Mouse (Mus musculus) embryonic facial prominence, embryonic 13.5 days (tissue): ENCODE data around the gene Fryl. TPM values are rescaled to one million over a fixed set of nuclear protein-coding genes. Genes with fewer than 3 reads are reported as not detected.

Experiments used
- ATAC-seq: fragments of 200-750 bp; cut with Nextera tagmentation; 2 replicates; pipeline ENCODE4 v1.8.0; 2017; ENCODE audit warnings: low read depth; ENCODE audit not compliant: insufficient number of reproducible peaks, insufficient read depth, low FRiP score, low TSS enrichment
- H3K27ac ChIP-seq: fragments of 300-500 bp; sonication (generic); 2 replicates; pipeline ENCODE4 v1.5.1; 2015; ENCODE audit warnings: moderate library complexity, mild to moderate bottlenecking, inconsistent platforms
- H3K27me3 ChIP-seq: fragments of 300-500 bp; sonication (generic); 2 replicates; pipeline ENCODE4 v1.6.1; 2015; ENCODE audit warnings: mild to moderate bottlenecking, inconsistent platforms
- H3K36me3 ChIP-seq: fragments of 300-500 bp; sonication (generic); 2 replicates; pipeline ENCODE4 v1.6.1; 2015; ENCODE audit warnings: mild to moderate bottlenecking, inconsistent platforms
- H3K4me1 ChIP-seq: fragments of 300-500 bp; sonication (generic); 2 replicates; pipeline ENCODE4 v1.6.1; 2015; ENCODE audit warnings: inconsistent platforms
- H3K4me2 ChIP-seq: fragments of 300-500 bp; sonication (generic); 2 replicates; pipeline ENCODE4 v1.6.1; 2015; ENCODE audit warnings: moderate library complexity, mild to moderate bottlenecking, inconsistent platforms
- H3K4me3 ChIP-seq: fragments of 300-500 bp; sonication (generic); 2 replicates; pipeline ENCODE4 v1.5.1; 2015; ENCODE audit warnings: mild to moderate bottlenecking, inconsistent platforms
- H3K9ac ChIP-seq: fragments of 300-500 bp; sonication (generic); 2 replicates; pipeline ENCODE4 v1.6.1; 2015; ENCODE audit warnings: mild to moderate bottlenecking, inconsistent platforms
- H3K9me3 ChIP-seq: fragments of 300-500 bp; sonication (generic); 2 replicates; pipeline ENCODE4 v1.6.1; 2016; ENCODE audit warnings: inconsistent platforms
- WGBS: fragments of 180-500 bp; shearing (Covaris S2); methylation state at CpG from one replicate; pipeline ENCODE4 v1.1.7; 2015; ENCODE audit warnings: mixed read lengths; 5-methylcytosine and 5-hydroxymethylcytosine counted together
- polyA plus RNA-seq: library from polyadenylated mRNA; unstranded; fragments of >200 nt; fragmentation: Nextera tagmentation; extraction: Ambion mirVana; gene quantifications from 2 replicates; pipeline ENCODE4 v1.2.1, GENCODE M21; 2015

Gene Fryl
- polyA plus RNA-seq, 1 experiment from 2014 or later: 30.2 TPM

- Histone ChIP-seq H3K4me3 (no peak overlapping the region), H3K27ac (no peak overlapping the region), H3K36me3 (peaks cover 6% of the 10 kb centered on the region), H3K9me3 (0 out of 2 replicates have a peak, but pooled peaks cover 2% of the 10 kb centered on the region), H3K4me1 (peaks cover 3% of the 10 kb centered on the region; the same call in 1 of the 2 replicates), H3K9ac (no peak overlapping the region), H3K4me2 (no peak overlapping the region), H3K27me3 (no peaks in the 10 kb centered on the region)
- WGBS: 93% methylated on average over 6 of the region's 6 CpGs
- no peak for ATAC-seq
Measured at GRCm38 (mm10) chr5:73202498-73202897, 53.9 kb downstream of the Fryl start.

GRCm38 (mm10) chr5:73202077-73202476 is 54.3 kb downstream of the Fryl start:
- Histone ChIP-seq H3K4me1 (peaks cover 3% of the 10 kb centered on the region; the same call in 1 of the 2 replicates), H3K4me2 (no peak overlapping the region), H3K27me3 (no peaks in the 10 kb centered on the region), H3K27ac (no peak overlapping the region), H3K36me3 (peaks cover 6% of the 10 kb centered on the region), H3K9me3 (0 out of 2 replicates have a peak, but pooled peaks cover 2% of the 10 kb centered on the region), H3K4me3 (no peak overlapping the region), H3K9ac (no peak overlapping the region)
- ATAC-seq: no peak
- 93% methylated on average over 8 of the region's 8 CpGs for WGBS

DNA sequence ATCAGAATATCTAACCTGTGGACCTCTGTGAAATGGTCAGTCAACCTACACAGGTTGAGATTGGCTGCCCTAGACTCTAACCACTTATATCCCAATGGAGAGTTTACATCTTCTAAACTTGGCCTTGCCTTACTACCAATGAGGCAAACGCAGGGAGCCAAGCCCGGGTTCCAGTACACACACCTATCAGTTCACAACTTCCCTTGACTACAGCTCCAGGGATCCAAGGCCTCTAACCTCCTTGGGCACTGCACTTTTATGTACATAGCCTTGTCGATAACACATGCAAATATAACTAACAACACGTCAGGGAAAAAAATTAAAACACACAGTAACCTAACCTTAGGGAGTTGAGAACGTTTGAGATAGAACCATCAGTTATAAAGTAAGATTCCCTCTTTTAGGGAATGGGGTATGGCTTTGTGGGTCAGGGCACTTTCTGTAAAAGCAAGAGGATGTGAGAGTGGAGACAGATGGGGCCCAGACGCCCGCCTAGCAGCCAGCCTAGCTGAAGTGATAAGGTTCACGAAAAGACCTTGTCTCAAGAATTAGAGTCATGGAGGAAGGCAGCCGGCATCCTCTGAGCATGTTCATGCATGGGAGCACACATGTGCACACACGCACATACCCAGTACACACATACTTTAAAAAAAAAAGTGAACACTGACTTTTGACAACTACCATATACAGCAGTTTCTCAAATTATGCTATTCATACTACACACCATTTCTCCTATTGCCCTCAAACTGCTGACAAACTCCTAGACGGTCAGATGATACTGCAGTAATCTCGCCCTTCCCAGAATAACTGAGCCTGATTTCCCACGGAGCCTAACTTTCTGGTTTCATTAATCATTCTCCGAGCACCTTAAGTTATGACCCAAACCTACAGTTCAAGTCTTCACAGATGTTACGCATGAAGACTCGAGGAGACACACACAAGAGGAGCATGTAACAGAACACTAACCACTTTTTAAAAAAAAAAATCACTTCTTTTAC is 55.7 kb downstream of the Fryl start:
- Histone ChIP-seq H3K27me3 (no peaks in the 10 kb centered on the region), H3K9me3 (0 out of 2 replicates have a peak, but pooled peaks cover 2% of the 10 kb centered on the region), H3K4me3 (no peak overlapping the region), H3K4me1 (no peaks in the 10 kb centered on the region; the same call in 1 of the 2 replicates), H3K36me3 (peaks cover 6% of the 10 kb centered on the region), H3K9ac (no peak overlapping the region), H3K27ac (no peak overlapping the region), H3K4me2 (no peak overlapping the region)
- WGBS: 84% methylated on average over 16 of the region's 16 CpGs
- ATAC-seq: no peak

GRCm38 (mm10) chr5:73199586-73199985 is 56.8 kb downstream of the Fryl start:
- Histone ChIP-seq H3K4me1 (no peaks in the 10 kb centered on the region; the same call in 1 of the 2 replicates), H3K27ac (no peak overlapping the region), H3K36me3 (peaks cover 9% of the 10 kb centered on the region), H3K27me3 (no peaks in the 10 kb centered on the region), H3K4me2 (no peak overlapping the region), H3K9me3 (0 out of 2 replicates have a peak, but pooled peaks cover 2% of the 10 kb centered on the region), H3K4me3 (no peak overlapping the region), H3K9ac (no peak overlapping the region)
- no peak for ATAC-seq
- WGBS: 72% methylated on average over 2 of the region's 2 CpGs

- Histone ChIP-seq H3K9me3 (0 out of 2 replicates have a peak, but pooled peaks cover 2% of the 10 kb centered on the region), H3K4me2 (no peak overlapping the region), H3K4me1 (no peaks in the 10 kb centered on the region; the same call in 1 of the 2 replicates), H3K4me3 (no peak overlapping the region), H3K27me3 (no peaks in the 10 kb centered on the region), H3K27ac (no peak overlapping the region), H3K9ac (no peak overlapping the region), H3K36me3 (peaks cover 8% of the 10 kb centered on the region)
- no peak for ATAC-seq
- 97% methylated on average over 5 of the region's 5 CpGs for WGBS
Measured at GRCm38 (mm10) chr5:73198690-73199089, 57.7 kb downstream of the Fryl start.

DNA sequence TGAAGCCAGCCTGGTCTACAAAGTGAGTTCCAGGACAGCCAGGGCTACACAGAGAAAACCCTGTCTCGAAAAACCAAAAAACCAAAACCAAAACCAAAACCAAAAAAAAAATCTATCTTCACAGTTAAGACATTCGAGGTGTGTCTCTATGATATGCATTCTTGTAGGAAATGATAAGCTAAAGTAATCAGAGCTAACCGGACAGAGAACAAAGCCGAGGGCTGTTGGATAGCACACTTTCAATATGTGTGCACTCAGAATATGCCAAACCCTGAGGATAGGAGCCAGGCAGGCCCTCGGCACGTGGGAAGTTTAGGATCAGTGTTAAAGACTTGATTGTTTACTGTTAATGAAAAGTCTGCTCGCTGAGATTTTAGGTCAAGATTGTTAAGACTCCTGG is 58.6 kb downstream of the Fryl start:
- Histone ChIP-seq H3K9ac (no peak overlapping the region), H3K27me3 (no peaks in the 10 kb centered on the region), H3K4me3 (no peak overlapping the region), H3K4me1 (no peaks in the 10 kb centered on the region; the same call in 1 of the 2 replicates), H3K27ac (no peak overlapping the region), H3K9me3 (0 out of 2 replicates have a peak, but pooled peaks cover 2% of the 10 kb centered on the region), H3K4me2 (no peak overlapping the region), H3K36me3 (peaks cover 8% of the 10 kb centered on the region)
- 92% methylated on average over 7 of the region's 7 CpGs for WGBS
- no peak for ATAC-seq

DNA sequence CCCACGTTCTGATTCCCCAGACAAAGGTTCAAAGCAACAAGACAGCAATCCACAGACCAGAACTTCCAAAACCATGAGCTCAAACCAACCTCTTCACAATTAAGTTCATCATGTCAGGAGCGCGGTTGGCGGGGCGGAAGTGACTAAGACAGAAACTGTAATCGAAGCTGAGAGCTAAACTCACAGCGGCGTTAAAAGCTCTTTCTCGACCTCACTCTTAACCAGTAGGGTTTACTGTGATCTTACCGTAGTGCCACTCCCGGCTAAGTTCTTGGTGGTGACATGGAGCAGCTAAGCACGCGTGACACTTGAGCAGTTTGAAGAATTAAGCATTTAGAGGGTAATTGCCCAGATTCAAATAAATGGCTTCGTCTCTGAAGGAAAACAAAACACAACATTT is 61.7 kb downstream of the Fryl start:
- H3K9ac ChIP-seq: no peak overlapping the region
- no peak overlapping the region for H3K4me3 ChIP-seq
- H3K27ac ChIP-seq: no peak overlapping the region
- ATAC-seq: no peak
- H3K36me3 ChIP-seq: peaks cover 8% of the 10 kb centered on the region
- H3K4me2 ChIP-seq: no peak overlapping the region
- WGBS: 85% methylated on average over 14 of the region's 14 CpGs
- H3K4me1 ChIP-seq: no peaks in the 10 kb centered on the region; the same call in 1 of the 2 replicates
- H3K9me3 ChIP-seq: 0 out of 2 replicates have a peak, but pooled peaks cover 2% of the 10 kb centered on the region
- no peaks in the 10 kb centered on the region for H3K27me3 ChIP-seq

DNA sequence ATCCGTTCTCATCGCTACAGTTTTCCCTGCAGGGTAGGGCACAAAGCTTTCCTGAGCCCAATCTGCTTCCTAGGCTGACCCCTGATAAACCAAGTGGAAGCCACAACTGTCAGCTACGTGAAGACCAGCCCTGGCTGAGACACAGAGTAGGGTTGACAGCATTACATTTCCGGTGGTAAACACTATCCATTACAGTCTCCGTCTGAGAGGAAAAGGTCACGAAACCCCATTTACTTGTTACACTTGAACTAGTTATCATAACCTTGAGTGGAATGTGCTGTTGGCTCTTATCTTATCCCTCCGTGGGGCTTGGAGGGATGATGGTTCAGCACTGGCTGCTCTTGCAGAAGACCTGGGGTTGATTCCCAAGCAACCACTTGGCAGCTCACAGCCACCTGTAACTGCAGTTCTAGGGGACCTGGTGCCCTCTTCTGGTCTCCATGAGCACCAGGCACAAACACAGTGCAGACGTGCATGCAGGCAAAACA is 62.3 kb downstream of the Fryl start:
- Histone ChIP-seq H3K9ac (no peak overlapping the region), H3K9me3 (0 out of 2 replicates have a peak, but pooled peaks cover 2% of the 10 kb centered on the region), H3K27me3 (no peaks in the 10 kb centered on the region), H3K4me2 (no peak overlapping the region), H3K4me3 (no peak overlapping the region), H3K4me1 (no peaks in the 10 kb centered on the region), H3K36me3 (peaks cover 8% of the 10 kb centered on the region), H3K27ac (no peak overlapping the region)
- 76% methylated on average over 8 of the region's 8 CpGs for WGBS
- ATAC-seq: no peak

DNA sequence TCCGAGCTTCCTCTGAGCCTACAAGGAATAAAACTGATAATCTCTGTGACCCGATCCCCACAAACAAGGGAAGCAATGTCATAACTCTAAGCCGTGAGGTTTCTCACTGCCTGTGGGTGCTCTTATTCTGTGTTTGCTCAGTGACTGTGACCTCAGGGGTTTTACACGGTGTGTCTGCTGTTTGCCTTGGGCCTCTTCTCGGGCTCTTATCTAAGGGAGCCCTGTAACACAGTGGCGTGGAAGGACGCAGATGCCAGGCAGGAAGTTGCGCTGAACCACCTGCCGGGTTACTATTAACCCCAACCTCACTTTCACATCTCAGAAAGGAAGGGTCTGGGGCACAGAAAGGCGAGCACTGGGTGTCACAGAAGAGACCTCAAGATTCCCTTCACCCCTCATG is 62.8 kb downstream of the Fryl start:
- 71% methylated on average over 10 of the region's 10 CpGs for WGBS
- Histone ChIP-seq H3K27me3 (no peaks in the 10 kb centered on the region), H3K9ac (no peak overlapping the region), H3K27ac (no peak overlapping the region), H3K4me2 (no peak overlapping the region), H3K4me3 (no peak overlapping the region), H3K36me3 (peaks cover 8% of the 10 kb centered on the region), H3K9me3 (0 out of 2 replicates have a peak, but pooled peaks cover 1% of the 10 kb centered on the region), H3K4me1 (no peaks in the 10 kb centered on the region)
- no peak for ATAC-seq

DNA sequence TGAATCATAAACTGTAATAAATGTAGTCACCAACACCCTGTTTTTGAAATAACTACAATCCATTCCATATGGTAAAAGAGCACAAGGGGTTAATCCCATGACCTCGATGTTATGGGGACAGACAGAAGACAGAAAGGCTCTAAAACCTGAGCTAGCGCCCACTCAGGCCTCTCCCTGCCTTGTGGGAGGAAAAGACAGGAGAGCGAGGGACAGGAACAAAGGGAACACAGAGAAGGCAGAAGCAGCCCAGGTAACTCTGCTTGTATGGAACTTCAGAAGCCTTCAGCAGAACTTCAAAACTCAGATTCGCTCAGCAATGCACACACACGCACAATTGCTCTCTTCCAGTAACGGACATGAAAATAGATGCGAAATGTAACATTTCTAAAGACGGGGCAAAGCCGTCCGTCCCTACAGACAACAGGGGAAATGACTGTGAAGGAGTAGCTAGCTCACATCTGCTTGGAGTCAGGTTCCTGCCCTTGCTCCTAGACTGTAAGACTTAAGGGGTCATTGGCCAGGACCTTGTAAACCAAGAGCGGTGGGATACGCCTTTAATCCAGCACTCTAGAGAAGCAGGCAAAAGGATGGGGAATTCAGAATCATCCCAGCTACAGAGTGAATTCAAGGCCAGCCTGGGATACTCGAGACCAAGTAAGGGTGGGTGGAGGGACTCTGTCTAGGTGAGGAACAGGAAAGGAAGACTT is 63.4 kb downstream of the Fryl start:
- Histone ChIP-seq H3K4me2 (no peak overlapping the region), H3K9ac (no peak overlapping the region), H3K4me1 (no peaks in the 10 kb centered on the region), H3K27me3 (no peaks in the 10 kb centered on the region), H3K4me3 (no peak overlapping the region), H3K27ac (no peak overlapping the region), H3K9me3 (no peaks in the 10 kb centered on the region), H3K36me3 (peaks cover 8% of the 10 kb centered on the region)
- 80% methylated on average over 13 of the region's 13 CpGs for WGBS
- no peak for ATAC-seq

GRCm38 (mm10) chr5:73191765-73192164 is 64.7 kb downstream of the Fryl start:
- peaks cover 8% of the 10 kb centered on the region for H3K36me3 ChIP-seq
- H3K9me3 ChIP-seq: no peaks in the 10 kb centered on the region

More at GRCm38 (mm10) chr5:73191765-73192164, 64.7 kb downstream of the Fryl start:
- Histone ChIP-seq H3K27ac (no peak overlapping the region), H3K4me3 (no peak overlapping the region), H3K9ac (no peak overlapping the region), H3K4me2 (no peak overlapping the region), H3K27me3 (no peaks in the 10 kb centered on the region), H3K4me1 (no peaks in the 10 kb centered on the region)
- no peak for ATAC-seq
- 86% methylated on average over 11 of the region's 11 CpGs for WGBS
